Mouse (Mus musculus): ENCODE measurements around the gene Tmem200a.

- no peak for TF ChIP-seq CTCF (IDR thresholded peaks at IDR 0.05; ENCODE audit: borderline replicate concordance, extremely low read depth, insufficient read depth, insufficient read length)
- TF ChIP-seq POLR2A (IDR thresholded peaks at IDR 0.05; ENCODE audit: borderline replicate concordance, extremely low read depth, insufficient read depth, insufficient read length, poor library complexity, severe bottlenecking): no peak
Measured at GRCm38 (mm10) chr10:26059662-26060307, 19.1 kb downstream of the Tmem200a start.

Data from brain, embryonic 14.5 days (tissue).